Mouse (Mus musculus) myocyte (in vitro differentiated cells): ENCODE data around the gene Olfr960. TPM values are rescaled to one million over a fixed set of nuclear protein-coding genes. Genes with fewer than 3 reads are reported as not detected.

Experiments
- H3K27me3 ChIP-seq: one replicate; pipeline ENCODE4 v1.6.1; 2011; ENCODE audit not compliant: control insufficient read depth, insufficient read depth, insufficient read length
- H3K36me3 ChIP-seq: one replicate; pipeline ENCODE4 v1.6.1; 2011; ENCODE audit not compliant: control insufficient read depth, insufficient read depth
- H3K4me2 ChIP-seq: one replicate; pipeline ENCODE4 v1.6.1; 2011; ENCODE audit warnings: low read depth, control low read depth
- H3K4me3 ChIP-seq: one replicate; pipeline ENCODE4 v1.5.1; 2011; ENCODE audit warnings: mild to moderate bottlenecking, control low read depth, moderate library complexity
- H3K79me2 ChIP-seq: one replicate; pipeline ENCODE4 v1.6.1; 2011; ENCODE audit not compliant: control insufficient read depth, insufficient read depth
- H3ac ChIP-seq: one replicate; pipeline ENCODE4 v1.6.1; 2011; ENCODE audit not compliant: control insufficient read depth, insufficient read length
- CEBPB ChIP-seq: IDR thresholded peaks from 2 replicates; pipeline ENCODE4 v1.6.1; 2011; ENCODE audit warnings: mild to moderate bottlenecking, moderate library complexity; ENCODE audit not compliant: poor library complexity, insufficient read depth, severe bottlenecking
- E2F4 ChIP-seq: IDR thresholded peaks from one replicate; pipeline ENCODE4 v1.6.1; 2011; ENCODE audit warnings: mild to moderate bottlenecking, control low read depth, moderate library complexity; ENCODE audit not compliant: insufficient read depth
- MAX ChIP-seq: IDR thresholded peaks from one replicate; pipeline ENCODE4 v1.6.1; 2011; ENCODE audit warnings: low read depth, mild to moderate bottlenecking, control low read depth
- MYOD1 ChIP-seq, 3 experiments: IDR thresholded peaks; one replicate each; pipeline ENCODE4 v1.6.1; 2011; ENCODE audit warnings: control low read depth in 2 of 3, low read depth in 2 of 3, mild to moderate bottlenecking in 2 of 3, moderate library complexity in 1 of 3; ENCODE audit not compliant: insufficient read length in 2 of 3, control insufficient read depth in 1 of 3
- MYOG ChIP-seq, 3 experiments: IDR thresholded peaks; one replicate each; pipeline ENCODE4 v1.6.1; 2011; ENCODE audit warnings: control low read depth in 2 of 3, low read depth in 2 of 3, mild to moderate bottlenecking in 2 of 3; ENCODE audit not compliant: insufficient read length in 2 of 3, control insufficient read depth in 1 of 3, insufficient read depth in 1 of 3
- POLR2A ChIP-seq: IDR thresholded peaks from one replicate; pipeline ENCODE4 v1.6.1; 2011; ENCODE audit warnings: low read depth, mild to moderate bottlenecking, control low read depth, moderate library complexity; ENCODE audit not compliant: insufficient read length
- POLR2AphosphoS2 ChIP-seq: IDR thresholded peaks from one replicate; pipeline ENCODE4 v1.6.1; 2011; ENCODE audit warnings: low read depth, control low read depth; ENCODE audit not compliant: insufficient read length
- REST ChIP-seq: IDR thresholded peaks from one replicate; pipeline ENCODE4 v1.6.1; 2011; ENCODE audit warnings: mild to moderate bottlenecking, control low read depth, moderate library complexity; ENCODE audit not compliant: insufficient read depth, insufficient read length
- SRF ChIP-seq: IDR thresholded peaks from one replicate; pipeline ENCODE4 v1.6.1; 2011; ENCODE audit warnings: low read depth; ENCODE audit not compliant: control insufficient read depth, insufficient read length
- TCF12 ChIP-seq: IDR thresholded peaks from one replicate; pipeline ENCODE4 v1.6.1; 2011; ENCODE audit warnings: mild to moderate bottlenecking, control low read depth; ENCODE audit not compliant: poor library complexity, insufficient read depth, severe bottlenecking
- TCF3 ChIP-seq: IDR thresholded peaks from one replicate; pipeline ENCODE4 v1.6.1; 2011; ENCODE audit warnings: low read depth, control low read depth; ENCODE audit not compliant: insufficient read length
- USF1 ChIP-seq: IDR thresholded peaks from one replicate; pipeline ENCODE4 v1.6.1; 2011; ENCODE audit warnings: low read depth, mild to moderate bottlenecking, control low read depth, moderate library complexity
- polyA plus RNA-seq: library from polyadenylated mRNA; unstranded; fragments of >200 nt; fragmentation: generic; extraction: Trizol; gene quantifications from one replicate; pipeline ENCODE4 v1.2.1, GENCODE M21; 2012; ENCODE audit warnings: missing spikeins

Gene Olfr960
- polyA plus RNA-seq, 1 experiment = not detected

- Histone ChIP-seq H3K36me3 (no peaks in the 10 kb centered on the region), H3K4me3 (no peak overlapping the region), H3K27me3 (no peaks in the 10 kb centered on the region), H3K4me2 (no peak overlapping the region), H3ac (no peak overlapping the region), H3K79me2 (no peaks in the 10 kb centered on the region)
- no peak for TF ChIP-seq REST
- TF ChIP-seq E2F4 = no peak
- no peak for TF ChIP-seq SRF
- no peak for TF ChIP-seq MAX
- no peak for TF ChIP-seq POLR2A
- TF ChIP-seq MYOD1 (IDR thresholded peaks at IDR 0.05; ENCODE audit: control insufficient read depth in 1 of 3, insufficient read length in 2 of 3, low read depth in 2 of 3) = no peak
- no peak for TF ChIP-seq CEBPB
- no peak for TF ChIP-seq MYOG (IDR thresholded peaks at IDR 0.05; ENCODE audit: control insufficient read depth in 1 of 3, insufficient read depth in 1 of 3, insufficient read length in 2 of 3, low read depth in 2 of 3)
- TF ChIP-seq TCF12 = no peak
- TF ChIP-seq TCF3 = no peak
- no peak for TF ChIP-seq POLR2AphosphoS2
- no peak for TF ChIP-seq USF1
These were observed 33.7 kb downstream of the Olfr960 start for GRCm38 (mm10) chr9:39654756-39655396.

GRCm38 (mm10) chr9:39666905-39667304, 45.7 kb downstream of the Olfr960 start, which contains the start of gene Olfr963:
Gene Olfr963 (plus strand): TSS chr9:39667205.
- Histone ChIP-seq H3K4me2 (no peak within 1 kb of the TSS), H3ac (no peak within 1 kb of the TSS), H3K27me3 (no peaks in the 10 kb centered on the region), H3K79me2 (no peaks in the 10 kb centered on the region), H3K4me3 (no peak within 1 kb of the TSS), H3K36me3 (no peaks in the 10 kb centered on the region)
- TF ChIP-seq MYOD1 (IDR thresholded peaks at IDR 0.05; ENCODE audit: control insufficient read depth in 1 of 3, insufficient read length in 2 of 3, low read depth in 2 of 3) = no peak
- TF ChIP-seq TCF3 = no peak
- TF ChIP-seq MYOG (IDR thresholded peaks at IDR 0.05; ENCODE audit: control insufficient read depth in 1 of 3, insufficient read depth in 1 of 3, insufficient read length in 2 of 3, low read depth in 2 of 3) = no peak
- TF ChIP-seq E2F4 = no peak
- no peak for TF ChIP-seq REST

DNA sequence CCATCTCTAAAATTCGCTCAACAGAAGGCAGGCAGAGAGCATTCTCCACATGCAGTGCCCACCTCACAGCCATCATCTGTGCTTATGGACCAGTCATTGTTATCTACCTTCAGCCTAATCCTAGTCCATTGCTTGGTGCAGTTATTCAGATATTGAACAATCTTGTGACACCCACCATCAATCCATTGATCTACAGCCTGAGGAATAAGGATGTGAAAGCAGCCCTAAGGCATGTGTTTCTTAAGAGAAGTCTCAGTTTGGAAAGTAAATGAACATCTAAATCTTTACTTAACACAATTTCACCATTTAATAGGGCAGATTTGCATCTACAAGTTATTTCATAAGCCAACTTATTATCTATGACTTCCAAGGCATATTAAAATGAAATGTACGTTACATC, 48.5 kb downstream of the Olfr960 start:
- TF ChIP-seq E2F4 (no peak), MAX (no peak), SRF (no peak), TCF3 (no peak), TCF12 (no peak), REST (no peak), USF1 (no peak), CEBPB (no peak), POLR2AphosphoS2 (no peak), POLR2A (no peak), MYOD1 (IDR thresholded peaks at IDR 0.05; ENCODE audit: control insufficient read depth in 1 of 3, insufficient read length in 2 of 3, low read depth in 2 of 3) (no peak), MYOG (IDR thresholded peaks at IDR 0.05; ENCODE audit: control insufficient read depth in 1 of 3, insufficient read depth in 1 of 3, insufficient read length in 2 of 3, low read depth in 2 of 3) (no peak)
- H3K27me3 ChIP-seq = no peaks in the 10 kb centered on the region

More for the DNA sequence above, 48.5 kb downstream of the Olfr960 start:
- no peaks in the 10 kb centered on the region for H3K79me2 ChIP-seq
- H3K4me2 ChIP-seq = no peak overlapping the region
- no peak overlapping the region for H3ac ChIP-seq
- no peaks in the 10 kb centered on the region for H3K36me3 ChIP-seq
- no peak overlapping the region for H3K4me3 ChIP-seq

Other genes with a start within 250 kb of the Olfr960 start
- gene Olfr951, start 234.0 kb upstream of the Olfr960 start, polyA plus RNA-seq = not detected
- not detected for gene Olfr952, start 194.2 kb upstream of the Olfr960 start, polyA plus RNA-seq
- not detected for gene Olfr954, start 164.7 kb upstream of the Olfr960 start, polyA plus RNA-seq
- gene Olfr955, start 149.4 kb upstream of the Olfr960 start, polyA plus RNA-seq = not detected
- not detected for gene Olfr44, start 127.4 kb upstream of the Olfr960 start, polyA plus RNA-seq
- not detected for gene Olfr957, start 105.6 kb upstream of the Olfr960 start, polyA plus RNA-seq
- not detected for gene Olfr958, start 67.3 kb upstream of the Olfr960 start, polyA plus RNA-seq
- gene Olfr959, start 45.8 kb upstream of the Olfr960 start, polyA plus RNA-seq = not detected
- 0.01 TPM for gene AW551984, start 17.0 kb upstream of the Olfr960 start, polyA plus RNA-seq
- gene Olfr148, start 10.7 kb upstream of the Olfr960 start, polyA plus RNA-seq = not detected
- gene Olfr961, start 23.7 kb downstream of the Olfr960 start, polyA plus RNA-seq = not detected
- not detected for gene Olfr963, start 45.8 kb downstream of the Olfr960 start, polyA plus RNA-seq
- gene Olfr149, start 85.7 kb downstream of the Olfr960 start, polyA plus RNA-seq = 0.02 TPM
- gene Olfr965, start 90.0 kb downstream of the Olfr960 start, polyA plus RNA-seq = not detected
- not detected for gene Olfr150, start 109.6 kb downstream of the Olfr960 start, polyA plus RNA-seq
- not detected for gene Olfr967, start 124.9 kb downstream of the Olfr960 start, polyA plus RNA-seq
- gene Olfr968, start 161.9 kb downstream of the Olfr960 start, polyA plus RNA-seq = not detected
- not detected for gene Olfr969, start 169.6 kb downstream of the Olfr960 start, polyA plus RNA-seq
- not detected for gene Olfr970, start 187.5 kb downstream of the Olfr960 start, polyA plus RNA-seq
- not detected for gene Olfr971, start 215.5 kb downstream of the Olfr960 start, polyA plus RNA-seq
- gene Olfr972, start 245.0 kb downstream of the Olfr960 start, polyA plus RNA-seq = not detected